Comparison of ENCODE assay signal across 9 mouse cellular contexts in genomic region chr14:100009790-100010382, GRCm38 (mm10).
DNase-seq lines count a peak whose midpoint lies in the region; ATAC-seq and TF ChIP-seq lines count a peak whose summit lies in the region.
"Had no signal": no experiment of that assay in that cellular context is flagged by ENCODE, and none has a peak within 500 bp of the region (broad histone marks: within the 10 kb centered on the region; RNA-seq: fewer than 3 reads in every experiment).

No protein-coding gene starts in this region.

- no peaks in the 10 kb centered on the region for H3K4me1 ChIP-seq in hindbrain, embryonic 10.5 days (replicated peaks)
- no peaks in the 10 kb centered on the region for H3K4me1 ChIP-seq in hindbrain, embryonic 16.5 days (ENCODE audit: control insufficient read depth, insufficient read depth, low read depth, low read length)
- no peaks in the 10 kb centered on the region for H3K4me1 ChIP-seq in heart, postnatal 0 days (ENCODE audit: control insufficient read depth, insufficient read depth)

- H3K27ac ChIP-seq in hindbrain, embryonic 10.5 days: no peak overlapping the region
- no peak overlapping the region for H3K27ac ChIP-seq in hindbrain, embryonic 16.5 days (ENCODE audit: low read depth, low read length)
- H3K27ac ChIP-seq in heart, postnatal 0 days (ENCODE audit: low read depth): no peak overlapping the region
- H3K27ac ChIP-seq: limb, embryonic 13.5 days had no signal

- no peak overlapping the region for H3K4me3 ChIP-seq in hindbrain, embryonic 10.5 days
- H3K4me3 ChIP-seq in hindbrain, embryonic 16.5 days (ENCODE audit: low read length): no peak overlapping the region
- H3K4me3 ChIP-seq in heart, postnatal 0 days (ENCODE audit: low read depth, low read length): no peak overlapping the region
- H3K4me3 ChIP-seq: limb, embryonic 13.5 days had no signal

- no peaks in the 10 kb centered on the region for H3K27me3 ChIP-seq in hindbrain, embryonic 10.5 days (ENCODE audit: insufficient read depth, poor library complexity, severe bottlenecking)
- no peaks in the 10 kb centered on the region for H3K27me3 ChIP-seq in hindbrain, embryonic 16.5 days (replicated peaks; ENCODE audit: control insufficient read depth, insufficient read depth, low read length)
- no peaks in the 10 kb centered on the region for H3K27me3 ChIP-seq in heart, postnatal 0 days (ENCODE audit: control insufficient read depth, insufficient read depth, low read length)
- H3K27me3 ChIP-seq: limb, embryonic 13.5 days had no signal

- no peak overlapping the region for H3K9ac ChIP-seq in hindbrain, embryonic 16.5 days (ENCODE audit: low read depth, low read length)
- H3K9ac ChIP-seq in heart, postnatal 0 days (replicated peaks; ENCODE audit: low read depth, low read length): no peak overlapping the region
- H3K9ac ChIP-seq: limb, embryonic 13.5 days had no signal

- peak; percentile 73 for TF ChIP-seq CTCF in heart, postnatal 0 days (IDR thresholded peaks at IDR 0.05; ENCODE audit: low read depth)

- no peaks in the 10 kb centered on the region for H3K9me3 ChIP-seq in hindbrain, embryonic 10.5 days
- H3K9me3 ChIP-seq in hindbrain, embryonic 16.5 days (ENCODE audit: control insufficient read depth, low read length): no peaks in the 10 kb centered on the region
- no peaks in the 10 kb centered on the region for H3K9me3 ChIP-seq in heart, postnatal 0 days (replicated peaks; ENCODE audit: control insufficient read depth, low read length)
- H3K9me3 ChIP-seq: limb, embryonic 13.5 days had no signal

- DNase-seq in hindbrain, embryonic 10.5 days (ENCODE audit: low spot score): peak; percentile 35
- peak; percentile 72 for DNase-seq in NIH3T3 (ENCODE audit: low read depth)
- DNase-seq in cerebellum, postnatal 14 days: peak; percentile 73 to 75
- peak; percentile 36 for DNase-seq in heart, postnatal 0 days (ENCODE audit: low spot score)
- DNase-seq in layer of hippocampus, adult 11-12 months (ENCODE audit: low spot score): peak; percentile 52
- DNase-seq in lung, postnatal 25 days (ENCODE audit: low spot score): peak; percentile 46
- DNase-seq in thymus, postnatal 25 days: peak; percentile 20

- H3K4me2 ChIP-seq in hindbrain, embryonic 16.5 days (ENCODE audit: low read length): no peak overlapping the region
- H3K4me2 ChIP-seq in heart, postnatal 0 days (ENCODE audit: low read depth, low read length): no peak overlapping the region
- H3K4me2 ChIP-seq: limb, embryonic 13.5 days had no signal

- WGBS in hindbrain, embryonic 10.5 days: 46% methylated on average over 4 of the region's 4 CpGs
- 44% methylated on average over 4 of the region's 4 CpGs for WGBS in hindbrain, embryonic 16.5 days
- WGBS in heart, postnatal 0 days: 41% methylated on average over 4 of the region's 4 CpGs

- no peak for ATAC-seq in hindbrain, embryonic 16.5 days
- no peak for ATAC-seq in heart, postnatal 0 days (ENCODE audit: insufficient read depth, low read depth)

- H3K36me3 ChIP-seq in hindbrain, embryonic 10.5 days: no peaks in the 10 kb centered on the region
- H3K36me3 ChIP-seq in hindbrain, embryonic 16.5 days (ENCODE audit: control insufficient read depth, insufficient read depth, low read length): no peaks in the 10 kb centered on the region
- H3K36me3 ChIP-seq in heart, postnatal 0 days (replicated peaks; ENCODE audit: control insufficient read depth, insufficient read depth, low read length): no peaks in the 10 kb centered on the region
- H3K36me3 ChIP-seq: limb, embryonic 13.5 days had no signal

- no peak for TF ChIP-seq EP300 in heart, postnatal 0 days (IDR thresholded peaks at IDR 0.05; ENCODE audit: low read depth)

Comparison
In these comparisons a context has a peak if more than half of its experiments do, and no peak if none do; other contexts are left out.
1. DNase-seq: peak in every context shown above with its lines; median percentile 74 in cerebellum, postnatal 14 days; 72 in NIH3T3; 52 in layer of hippocampus, adult 11-12 months; 46 in lung, postnatal 25 days; 36 in heart, postnatal 0 days; 35 in hindbrain, embryonic 10.5 days; 20 in thymus, postnatal 25 days.